Comparison of ENCODE assay signal across 8 mouse cellular contexts in genomic region chr6:88639921-88640320, GRCm38 (mm10). TPM values are rescaled to one million over a fixed set of nuclear protein-coding genes. Genes with fewer than 3 reads are reported as not detected.
DNase-seq lines count a peak whose midpoint lies in the region; ATAC-seq and TF ChIP-seq lines count a peak whose summit lies in the region.
"Had no signal": no experiment of that assay in that cellular context is flagged by ENCODE, and none has a peak within 500 bp of the region (broad histone marks: within the 10 kb centered on the region; RNA-seq: fewer than 3 reads in every experiment).

No protein-coding gene starts in this region.

- no peak overlapping the region for H3K4me3 ChIP-seq in cortical plate, adult 2 months (ENCODE audit: insufficient read depth, low read length)
- peak overlapping the region; percentile 24 for H3K4me3 ChIP-seq in heart, embryonic 16.5 days (ENCODE audit: low read length)
- H3K4me3 ChIP-seq in midbrain, embryonic 15.5 days: no peak overlapping the region
- H3K4me3 ChIP-seq: limb, embryonic 15.5 days had no signal

- peaks cover 3% of the 10 kb centered on the region; the same call in 1 of the 2 replicates for H3K4me1 ChIP-seq in cortical plate, adult 2 months (ENCODE audit: control insufficient read depth, insufficient read depth, low read length)
- H3K4me1 ChIP-seq in heart, embryonic 16.5 days (ENCODE audit: control insufficient read depth, insufficient read depth, low read length): peaks cover 14% of the 10 kb centered on the region
- H3K4me1 ChIP-seq in midbrain, embryonic 15.5 days: peaks cover 13% of the 10 kb centered on the region
- H3K4me1 ChIP-seq: limb, embryonic 15.5 days had no signal

- peak overlapping the region; percentile 54 for H3K4me2 ChIP-seq in heart, embryonic 16.5 days (ENCODE audit: low read depth, low read length)
- peak overlapping the region; percentile 39 for H3K4me2 ChIP-seq in midbrain, embryonic 15.5 days
- H3K4me2 ChIP-seq: limb, embryonic 15.5 days had no signal

- no peak for ATAC-seq in Patski
- 0 out of 2 replicates have a peak, but pooled peaks have one; percentile 37 for ATAC-seq in heart, embryonic 16.5 days (replicated peaks; ENCODE audit: extremely low read depth, insufficient read depth, low FRiP score)
- ATAC-seq in midbrain, embryonic 15.5 days (replicated peaks): peak; percentile 63; the same call in 1 of the 2 replicates

- H3K27ac ChIP-seq in cortical plate, adult 2 months (ENCODE audit: insufficient read depth, low read length): no peak overlapping the region
- no peak overlapping the region for H3K27ac ChIP-seq in heart, embryonic 16.5 days (ENCODE audit: low read length)
- H3K27ac ChIP-seq in midbrain, embryonic 15.5 days: peak overlapping the region; percentile 64
- H3K27ac ChIP-seq: limb, embryonic 15.5 days had no signal

- in situ Hi-C loops in Patski (cut with MboI; ENCODE audit: low pct_unique_long_range_greater_than_20kb): loop anchor here (5.0 kb wide), 1 partner anchor 82 kb away; the partner anchor contains the start of gene Mgll

- TF ChIP-seq POLR2A in cortical plate, adult 2 months (IDR thresholded peaks at IDR 0.05; ENCODE audit: extremely low read depth, insufficient read depth, low read length): peak; percentile 14; the same call in 1 of the 2 replicates

- no peaks in the 10 kb centered on the region for H3K36me3 ChIP-seq in heart, embryonic 16.5 days (ENCODE audit: control insufficient read depth, insufficient read depth)
- H3K36me3 ChIP-seq in midbrain, embryonic 15.5 days (replicated peaks): no peaks in the 10 kb centered on the region
- H3K36me3 ChIP-seq: limb, embryonic 15.5 days had no signal

- H3K9me3 ChIP-seq in heart, embryonic 16.5 days (replicated peaks; ENCODE audit: control insufficient read depth, low read length): peaks cover 8% of the 10 kb centered on the region
- peaks cover 9% of the 10 kb centered on the region; the same call in 1 of the 2 replicates for H3K9me3 ChIP-seq in midbrain, embryonic 15.5 days

- 4% methylated on average over 9 of the region's 9 CpGs for WGBS in heart, embryonic 16.5 days
- WGBS in midbrain, embryonic 15.5 days: under 1% methylated on average over 9 of the region's 9 CpGs

- POLR2A ChIA-PET in Patski (lab: Charles Lee): interaction anchor here (1.0 kb wide), 1 partner anchor 73 kb away, joined by 3 read pairs; no protein-coding TSS in a partner anchor

- no peak for DNase-seq in Patski (ENCODE audit: low read depth, low spot score)
- DNase-seq in layer of hippocampus, postnatal 14 days (ENCODE audit: low spot score in 2 of 2): peak; percentile 58 to 72
- no peak for DNase-seq in thymus, postnatal 4 days
- DNase-seq in natural killer cell, adult 2 months (ENCODE audit: low spot score in 2 of 2): no peak

- no peaks in the 10 kb centered on the region for H3K27me3 ChIP-seq in Patski
- H3K27me3 ChIP-seq in heart, embryonic 16.5 days (ENCODE audit: control insufficient read depth, insufficient read depth, low read length): no peaks in the 10 kb centered on the region
- H3K27me3 ChIP-seq in midbrain, embryonic 15.5 days (replicated peaks): no peaks in the 10 kb centered on the region
- H3K27me3 ChIP-seq: limb, embryonic 15.5 days had no signal

- CTCF ChIA-PET in Patski (lab: Charles Lee): interaction anchor here (1.2 to 1.5 kb wide), 2 partner anchors 10 to 49 kb away, joined by 4 to 6 read pairs; no protein-coding TSS in a partner anchor

- peak; percentile 4 for TF ChIP-seq CTCF in Patski (IDR thresholded peaks at IDR 0.05)
- peak; percentile 29; the same call in 1 of the 2 replicates for TF ChIP-seq CTCF in cortical plate, adult 2 months (IDR thresholded peaks at IDR 0.05; ENCODE audit: extremely low read depth, insufficient read depth, low read length)

- peak overlapping the region; percentile 3; the same call in 1 of the 2 replicates for H3K9ac ChIP-seq in heart, embryonic 16.5 days (ENCODE audit: low read length)
- H3K9ac ChIP-seq in midbrain, embryonic 15.5 days: peak overlapping the region; percentile 35; the same call in 1 of the 2 replicates
- H3K9ac ChIP-seq: limb, embryonic 15.5 days had no signal

RNA-seq across cellular contexts. Expression of gene Kbtbd12, which starts 2.2 kb away (rescaled TPM):
- 0.53 TPM for polyA plus RNA-seq in Patski (2021)
- 0.26 and 0.31 TPM in 2 replicates for polyA plus RNA-seq in cortical plate, adult 2 months (2012; rRNA removed)
- 30.9 and 39.1 TPM in 2 replicates for polyA plus RNA-seq in heart, embryonic 16.5 days (2015; fragmentation: Nextera tagmentation; extraction: Ambion mirVana)
- 1 to 10 TPM in 1 of 2 experiments, under 1 TPM in 1; 0.21 to 1.2 TPM for total RNA-seq in layer of hippocampus, postnatal 14 days (2021)
- polyA plus RNA-seq in midbrain, embryonic 15.5 days (2015; fragmentation: Nextera tagmentation; extraction: Ambion mirVana): 0.26 and 0.65 TPM in 2 replicates

Comparison
In these comparisons a context has a peak if more than half of its experiments do, and no peak if none do; other contexts are left out.
1. DNase-seq: peak in layer of hippocampus, postnatal 14 days (2 of 2); none in Patski (single experiment), thymus, postnatal 4 days (single experiment) and natural killer cell, adult 2 months (0 of 2).
2. RNA of gene Kbtbd12, which starts 2.2 kb away (polyA plus RNA-seq): 30.9 to 39.1 TPM in heart, embryonic 16.5 days; 0.53 TPM in Patski (single experiment), 0.26 to 0.31 TPM in cortical plate, adult 2 months and 0.26 to 0.65 TPM in midbrain, embryonic 15.5 days; every median in the first group is over 10 times any median in the second.